Mouse (Mus musculus): ENCODE results near the gene Cd99l2.

DNA sequence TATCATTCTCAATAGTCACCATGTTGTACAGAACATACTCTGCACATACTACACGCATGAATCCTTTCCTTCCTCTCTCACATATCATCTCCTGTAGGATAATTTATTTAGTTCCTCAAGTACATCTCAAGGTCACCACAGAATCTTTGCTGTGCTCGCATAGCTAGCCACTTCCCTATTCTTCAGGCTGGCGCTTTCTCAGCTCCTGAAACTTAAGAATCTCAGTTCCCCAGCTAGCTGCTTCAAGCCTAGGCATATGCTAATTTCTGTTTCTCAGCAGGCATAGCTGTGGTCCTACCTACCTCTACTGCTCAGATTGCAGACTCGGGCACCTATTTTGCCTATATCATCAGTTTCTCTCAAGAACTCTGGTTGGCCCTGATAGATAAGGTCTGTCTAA is 96.3 kb downstream of the Cd99l2 start:
- TF ChIP-seq USF1 (IDR thresholded peaks at IDR 0.05; ENCODE audit: low read depth), result no peak
- TF ChIP-seq POLR2A (IDR thresholded peaks at IDR 0.05; ENCODE audit: insufficient read length, low read depth), result no peak
- no peak for TF ChIP-seq MYOD1 (IDR thresholded peaks at IDR 0.05; ENCODE audit: control insufficient read depth in 1 of 3, insufficient read length in 2 of 3, low read depth in 2 of 3)
- no peak for TF ChIP-seq E2F4 (IDR thresholded peaks at IDR 0.05; ENCODE audit: insufficient read depth)
- TF ChIP-seq CEBPB (IDR thresholded peaks at IDR 0.05; ENCODE audit: insufficient read depth, poor library complexity, severe bottlenecking), result no peak

All from myocyte (in vitro differentiated cells).